Mouse (Mus musculus) kidney, adult 9 months (tissue): Measurements from ENCODE around the gene Map1s.
"Not testable (repeated sequence)": the region's sequence is repeated elsewhere in the genome, so short reads cannot be mapped to it uniquely, and the experiment has no call there.

Experiments used
- DNase-seq: peaks from one replicate; pipeline ENCODE4 v3.0.0; 2022

The Map1s gene

GRCm38 (mm10) chr8:70879500-70879899 lies 26.2 kb upstream of the Map1s start:
- DNase-seq, result no peak

- DNase-seq, result no peak
Measured at GRCm38 (mm10) chr8:70880126-70880525, 25.6 kb upstream of the Map1s start.

- DNase-seq, result no peak
Measured at GRCm38 (mm10) chr8:70880546-70880945, 25.2 kb upstream of the Map1s start.

GRCm38 (mm10) chr8:70884186-70884585 lies 21.5 kb upstream of the Map1s start:
- DNase-seq, result no peak

- DNase-seq, result no peak
Measured at GRCm38 (mm10) chr8:70884683-70885082, 21.0 kb upstream of the Map1s start.

GRCm38 (mm10) chr8:70885612-70886011 lies 20.1 kb upstream of the Map1s start:
- no peak for DNase-seq

GRCm38 (mm10) chr8:70887669-70888068 lies 18.1 kb upstream of the Map1s start:
- DNase-seq, result no peak

GRCm38 (mm10) chr8:70890656-70891055 lies 15.1 kb upstream of the Map1s start:
- no peak for DNase-seq

GRCm38 (mm10) chr8:70891356-70891755 lies 14.4 kb upstream of the Map1s start:
- DNase-seq, result peak; percentile 63

GRCm38 (mm10) chr8:70892022-70892895 lies 13.5 kb upstream of the Map1s start, which contains the start of gene Slc5a5:
TSS of gene Slc5a5 (minus strand) at chr8:70892757.
- DNase-seq, result no peak

GRCm38 (mm10) chr8:70892896-70893655 lies 12.7 kb upstream of the Map1s start:
- no peak for DNase-seq

- DNase-seq, result peak; percentile 77
Measured at GRCm38 (mm10) chr8:70893656-70894384, 11.9 kb upstream of the Map1s start.

- no peak for DNase-seq
Measured at GRCm38 (mm10) chr8:70894385-70894720, 11.4 kb upstream of the Map1s start.

- DNase-seq, result no peak
Measured at GRCm38 (mm10) chr8:70894771-70895545, 10.8 kb upstream of the Map1s start.

GRCm38 (mm10) chr8:70895571-70896259 lies 10.0 kb upstream of the Map1s start:
- DNase-seq, result not testable (repeated sequence)

- no peak for DNase-seq
Measured at GRCm38 (mm10) chr8:70896316-70897020, 9.3 kb upstream of the Map1s start.

- peak; percentile 99 for DNase-seq
Measured at GRCm38 (mm10) chr8:70897021-70897680, 8.6 kb upstream of the Map1s start, which contains the start of gene Rpl18a. TSS of gene Rpl18a (minus strand) at chr8:70897412.

- DNase-seq, result peak; percentile 88
Measured at GRCm38 (mm10) chr8:70897681-70898413, 7.9 kb upstream of the Map1s start.

GRCm38 (mm10) chr8:70898661-70899198 lies 7.0 kb upstream of the Map1s start:
- no peak for DNase-seq

- DNase-seq, result no peak
Measured at GRCm38 (mm10) chr8:70899226-70899625, 6.5 kb upstream of the Map1s start.
